Mouse (Mus musculus) T-helper 17 cell (primary cell): Measurements from ENCODE around the gene Hira.
"Not testable (repeated sequence)": the region's sequence is repeated elsewhere in the genome, so short reads cannot be mapped to it uniquely, and the experiment has no call there.

Source experiments
- in situ Hi-C, 2 experiments: fragments of 300-600 bp; cut with MboI, MseI; formaldehyde crosslinking; loops; 1 replicate in 1 of 2; 2 replicates in 1 of 2; pipeline ENCODE4 v1.15.1; 2025; ENCODE audit warnings: high pct_unique_total_duplicates in 2 of 2

Hira gene

GRCm38 (mm10) chr16:18916064-18916463 is 39.2 kb downstream of the Hira start:
- in situ Hi-C loops, result no loop called here

GRCm38 (mm10) chr16:18921771-18922170 is 44.9 kb downstream of the Hira start:
- in situ Hi-C loops, result no loop called here

GRCm38 (mm10) chr16:18927963-18928362 is 51.1 kb downstream of the Hira start:
- in situ Hi-C loops, result no loop called here

- in situ Hi-C loops, result no loop called here
These were observed 61.7 kb downstream of the Hira start for GRCm38 (mm10) chr16:18938321-18939082.

- in situ Hi-C loops, result no loop called here
These were observed 67.1 kb downstream of the Hira start for GRCm38 (mm10) chr16:18943906-18944305.

- in situ Hi-C loops, result no loop called here
These were observed 72.1 kb downstream of the Hira start for GRCm38 (mm10) chr16:18948941-18949340.

GRCm38 (mm10) chr16:18950351-18950750 is 73.5 kb downstream of the Hira start:
- in situ Hi-C loops, result no loop called here

- in situ Hi-C loops, result no loop called here
These were observed 76.0 kb downstream of the Hira start for GRCm38 (mm10) chr16:18952813-18953212.

- in situ Hi-C loops, result no loop called here
These were observed 78.2 kb downstream of the Hira start for GRCm38 (mm10) chr16:18955070-18955469.

- in situ Hi-C loops, result no loop called here
These were observed 86.6 kb downstream of the Hira start for GRCm38 (mm10) chr16:18963486-18963885.

GRCm38 (mm10) chr16:18969420-18970128 is 92.7 kb downstream of the Hira start:
- in situ Hi-C loops, result no loop called here

- in situ Hi-C loops, result no loop called here
These were observed 94.0 kb downstream of the Hira start for GRCm38 (mm10) chr16:18970837-18971236.

GRCm38 (mm10) chr16:18975665-18976064 is 98.8 kb downstream of the Hira start:
- in situ Hi-C loops, result loop anchor here in 1 of 2 experiments (25.0 kb wide), 1 partner anchor 862 kb away; no protein-coding TSS in a partner anchor

- in situ Hi-C loops, result loop anchor here in 1 of 2 experiments (25.0 kb wide), 1 partner anchor 861 kb away; no protein-coding TSS in a partner anchor
These were observed 99.5 kb downstream of the Hira start for GRCm38 (mm10) chr16:18976315-18976714.

GRCm38 (mm10) chr16:18986381-18986780 is 109.5 kb downstream of the Hira start:
- in situ Hi-C loops, result loop anchor here in 1 of 2 experiments (25.0 kb wide), 1 partner anchor 851 kb away; no protein-coding TSS in a partner anchor

- in situ Hi-C loops, result loop anchor here in 1 of 2 experiments (25.0 kb wide), 1 partner anchor 850 kb away; no protein-coding TSS in a partner anchor
These were observed 110.0 kb downstream of the Hira start for GRCm38 (mm10) chr16:18986860-18987259.

- in situ Hi-C loops, result not testable (repeated sequence)
These were observed 126.0 kb downstream of the Hira start for GRCm38 (mm10) chr16:19002610-19003389.

GRCm38 (mm10) chr16:19003757-19004156 is 126.9 kb downstream of the Hira start:
- in situ Hi-C loops, result no loop called here

- in situ Hi-C loops, result no loop called here
These were observed 128.5 kb downstream of the Hira start for GRCm38 (mm10) chr16:19005298-19005697.

GRCm38 (mm10) chr16:19006715-19007114 is 129.9 kb downstream of the Hira start:
- in situ Hi-C loops, result no loop called here

- in situ Hi-C loops, result not testable (repeated sequence)
These were observed 130.4 kb downstream of the Hira start for GRCm38 (mm10) chr16:19007186-19007591.

GRCm38 (mm10) chr16:19010710-19011109 is 133.9 kb downstream of the Hira start:
- in situ Hi-C loops, result no loop called here
